Mouse (Mus musculus): ENCODE data around the gene Eif4enif1. TPM values are rescaled to one million over a fixed set of nuclear protein-coding genes. Genes with fewer than 3 reads are reported as not detected.
A peak's percentile ranks its signal among the peaks of the same experiment; 100 is the strongest.

Eif4enif1 gene
- polyA plus RNA-seq, 1 experiment from 2014 or later = 75.0 TPM

DNA sequence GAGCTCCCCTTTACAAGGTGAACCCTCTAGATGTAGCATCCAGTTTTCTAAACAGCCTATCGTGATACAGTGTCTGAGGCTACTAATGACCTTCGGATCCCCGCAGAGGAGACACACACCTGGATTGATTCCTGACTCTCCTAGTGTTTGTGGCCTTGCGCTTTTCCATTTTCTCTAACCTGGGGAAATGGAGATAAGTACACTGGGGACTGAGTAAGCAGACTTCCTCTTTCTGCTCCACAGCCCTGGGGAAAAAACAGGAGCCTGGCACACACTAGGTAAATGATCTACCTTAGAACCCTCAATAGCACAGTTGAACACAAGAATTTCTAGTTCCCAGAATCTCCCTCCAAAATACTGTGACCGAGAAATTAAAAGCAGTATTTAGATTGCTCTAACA is 85.7 kb downstream of the Eif4enif1 start:
- Histone ChIP-seq H3K4me2 (ENCODE audit: low read depth, low read length, severe bottlenecking) (peak overlapping the region; percentile 99; the same call in 1 of the 2 replicates), H3K36me3 (ENCODE audit: control insufficient read depth, insufficient read depth, low read length) (no peaks in the 10 kb centered on the region), H3K4me3 (ENCODE audit: low read depth, low read length) (peak overlapping the region; percentile 92), H3K27ac (ENCODE audit: low read depth, low read length) (0 out of 2 replicates have a peak overlapping the region, but pooled peaks have one; percentile 97), H3K9ac (ENCODE audit: low read length) (peak overlapping the region; percentile 99), H3K4me1 (replicated peaks; ENCODE audit: control insufficient read depth, insufficient read depth, low read length) (peaks cover 4% of the 10 kb centered on the region; the same call in 1 of the 2 replicates), H3K9me3 (ENCODE audit: control insufficient read depth, low read length) (no peaks in the 10 kb centered on the region), H3K27me3 (ENCODE audit: control insufficient read depth, insufficient read depth, low read length) (no peaks in the 10 kb centered on the region)
- WGBS = 62% methylated on average over 5 of the region's 5 CpGs
- no peak for ATAC-seq (replicated peaks; ENCODE audit: low FRiP score)
- DNase-seq (ENCODE audit: low spot score) = no peak

DNA sequence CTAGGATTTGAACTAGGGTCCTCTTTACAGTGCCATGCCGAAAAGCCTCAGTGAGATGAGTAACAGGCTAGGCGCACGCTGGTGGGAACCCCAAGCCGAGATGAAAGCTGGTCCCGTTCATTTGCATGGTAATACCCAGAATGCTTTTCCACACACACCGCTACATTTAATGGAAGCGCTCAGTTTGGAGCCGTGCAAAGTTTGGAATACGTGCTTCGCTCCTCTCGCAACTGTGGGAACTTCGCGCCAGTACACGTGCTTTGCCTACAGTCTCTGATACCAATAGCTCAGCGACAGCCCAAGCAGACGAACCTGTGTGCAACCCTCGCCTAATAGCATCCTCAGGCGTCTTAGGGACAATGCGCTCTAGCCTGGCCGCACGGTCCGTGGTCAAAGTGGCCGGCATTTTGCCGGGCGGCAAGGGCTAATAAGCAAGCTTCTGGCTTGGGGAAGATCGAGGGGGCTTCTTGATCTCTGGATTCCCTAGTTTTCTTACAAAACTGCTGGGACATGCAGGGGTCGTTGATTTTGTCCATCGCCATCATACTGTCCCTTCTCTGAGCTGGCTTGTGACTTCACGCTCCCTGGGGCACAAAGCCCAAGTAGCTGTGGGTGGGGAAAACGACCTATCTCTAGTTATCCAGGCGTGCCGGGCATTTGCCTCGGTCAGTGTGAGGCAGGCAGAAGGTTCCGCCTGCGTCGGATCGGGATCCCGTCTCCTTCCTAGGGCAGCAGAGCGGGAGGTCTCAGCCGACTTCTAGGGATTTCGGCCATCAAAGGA is 86.5 kb downstream of the Eif4enif1 start, which contains the start of gene Patz1:
Gene Patz1, plus strand, starts transcription at position 354 of the 781 bp plus-strand sequence.
- no peaks in the 10 kb centered on the region for H3K27me3 ChIP-seq (ENCODE audit: control insufficient read depth, insufficient read depth, low read length)
- peaks cover 8% of the 10 kb centered on the region for H3K4me1 ChIP-seq (replicated peaks; ENCODE audit: control insufficient read depth, insufficient read depth, low read length)
- peak within 1 kb of the TSS; percentile 92 for H3K4me3 ChIP-seq (ENCODE audit: low read depth, low read length)
- peak within 1 kb of the TSS; percentile 99 for H3K9ac ChIP-seq (ENCODE audit: low read length)
- H3K36me3 ChIP-seq (ENCODE audit: control insufficient read depth, insufficient read depth, low read length) = peaks cover 1% of the 10 kb centered on the region; the same call in 1 of the 2 replicates
- H3K9me3 ChIP-seq (ENCODE audit: control insufficient read depth, low read length) = no peaks in the 10 kb centered on the region
- under 1% methylated on average over 41 of the region's 41 CpGs for WGBS
- peak within 1 kb of the TSS; percentile 99 for H3K4me2 ChIP-seq (ENCODE audit: low read depth, low read length, severe bottlenecking)
- DNase-seq (ENCODE audit: low spot score) (peak; percentile 79), ATAC-seq (replicated peaks; ENCODE audit: low FRiP score) (peak; percentile 13)
- H3K27ac ChIP-seq (ENCODE audit: low read depth, low read length) = peak within 1 kb of the TSS; percentile 97

DNA sequence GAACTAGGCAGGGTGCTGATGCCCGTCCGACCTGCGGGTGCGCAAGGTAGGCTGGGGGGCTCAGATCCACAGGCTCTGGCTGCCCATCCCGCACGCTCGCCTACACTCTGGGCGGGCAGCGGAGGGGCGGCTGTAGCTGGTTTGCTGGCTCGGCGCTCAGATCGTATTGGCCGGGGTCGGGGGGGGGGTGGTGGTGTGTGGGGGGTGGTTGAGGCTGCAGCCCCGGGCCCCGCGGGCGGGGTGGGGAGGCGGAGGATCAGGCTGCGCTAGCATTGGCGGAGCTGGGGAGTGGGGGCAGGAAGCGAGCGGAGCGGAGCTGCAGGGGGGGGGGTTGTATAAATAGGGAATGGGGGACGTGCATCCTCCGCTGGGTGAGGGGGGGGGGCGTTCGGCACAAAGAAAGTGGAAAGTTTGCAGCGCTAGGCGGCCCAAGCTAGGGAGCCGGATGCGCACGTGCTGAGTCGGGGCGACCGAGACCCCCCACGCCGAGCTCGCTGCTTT is 87.2 kb downstream of the Eif4enif1 start:
- Histone ChIP-seq H3K4me2 (ENCODE audit: low read depth, low read length, severe bottlenecking) (peak overlapping the region; percentile 99), H3K4me3 (ENCODE audit: low read depth, low read length) (peak overlapping the region; percentile 92), H3K9me3 (ENCODE audit: control insufficient read depth, low read length) (no peaks in the 10 kb centered on the region), H3K27ac (ENCODE audit: low read depth, low read length) (peak overlapping the region; percentile 97), H3K9ac (ENCODE audit: low read length) (peak overlapping the region; percentile 99), H3K27me3 (ENCODE audit: control insufficient read depth, insufficient read depth, low read length) (no peaks in the 10 kb centered on the region), H3K36me3 (ENCODE audit: control insufficient read depth, insufficient read depth, low read length) (peaks cover 7% of the 10 kb centered on the region), H3K4me1 (replicated peaks; ENCODE audit: control insufficient read depth, insufficient read depth, low read length) (peaks cover 15% of the 10 kb centered on the region)
- under 1% methylated on average over 29 of the region's 40 CpGs for WGBS
- ATAC-seq (replicated peaks; ENCODE audit: low FRiP score) = peak; percentile 78
- peak; percentile 98 for DNase-seq (ENCODE audit: low spot score)

DNA sequence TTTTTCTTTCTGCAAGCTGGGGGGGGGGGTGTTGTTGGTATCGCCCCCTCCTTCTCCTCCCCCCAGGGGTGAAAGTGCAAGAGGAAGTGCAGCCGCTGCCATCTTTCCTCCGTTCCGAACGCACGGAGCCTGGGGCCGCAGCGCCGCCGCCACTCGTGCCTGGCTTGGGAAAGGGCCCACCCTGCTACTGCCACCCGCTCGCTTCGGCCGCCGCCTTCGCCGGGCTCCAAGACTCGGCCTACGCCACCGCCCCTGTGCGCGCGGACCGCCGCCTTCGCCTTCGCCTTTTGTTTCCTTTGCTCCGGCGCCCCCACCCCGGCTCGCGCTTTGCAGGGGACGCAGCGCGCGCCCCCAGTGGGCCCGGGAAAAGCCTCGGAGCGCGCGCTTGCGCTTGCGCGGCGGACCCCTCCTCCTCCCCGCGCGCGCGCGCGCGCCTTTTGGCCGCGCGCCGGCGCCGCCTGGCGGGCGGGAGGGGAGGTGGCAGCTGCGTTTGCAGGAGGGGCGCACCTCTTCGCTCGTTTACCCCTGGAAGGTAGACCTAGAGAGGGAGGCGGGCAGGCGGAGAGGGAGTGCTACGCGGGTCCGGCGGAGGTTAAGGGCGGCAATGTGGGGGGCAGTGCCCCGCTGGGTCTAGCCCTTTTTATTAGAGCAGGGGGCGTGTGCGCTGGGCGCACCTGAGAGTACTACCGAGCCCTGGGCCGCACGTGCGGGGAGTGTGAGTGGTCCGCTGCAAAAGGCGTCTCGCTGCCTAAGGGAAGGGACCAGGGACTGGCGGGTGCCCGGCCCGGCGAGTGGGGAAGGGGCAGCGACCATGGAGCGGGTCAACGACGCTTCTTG is 87.8 kb downstream of the Eif4enif1 start:
- H3K9me3 ChIP-seq (ENCODE audit: control insufficient read depth, low read length) = no peaks in the 10 kb centered on the region
- H3K4me1 ChIP-seq (replicated peaks; ENCODE audit: control insufficient read depth, insufficient read depth, low read length) = peaks cover 18% of the 10 kb centered on the region
- H3K27me3 ChIP-seq (ENCODE audit: control insufficient read depth, insufficient read depth, low read length) = no peaks in the 10 kb centered on the region
- under 1% methylated on average over 84 of the region's 92 CpGs for WGBS
- DNase-seq (ENCODE audit: low spot score) (peak; percentile 94), ATAC-seq (replicated peaks; ENCODE audit: low FRiP score) (peak; percentile 51)
- H3K9ac ChIP-seq (ENCODE audit: low read length) = peak overlapping the region; percentile 99
- H3K36me3 ChIP-seq (ENCODE audit: control insufficient read depth, insufficient read depth, low read length) = peaks cover 7% of the 10 kb centered on the region
- H3K4me3 ChIP-seq (ENCODE audit: low read depth, low read length) = peak overlapping the region; percentile 92
- H3K27ac ChIP-seq (ENCODE audit: low read depth, low read length) = peak overlapping the region; percentile 97
- peak overlapping the region; percentile 99 for H3K4me2 ChIP-seq (ENCODE audit: low read depth, low read length, severe bottlenecking)

DNA sequence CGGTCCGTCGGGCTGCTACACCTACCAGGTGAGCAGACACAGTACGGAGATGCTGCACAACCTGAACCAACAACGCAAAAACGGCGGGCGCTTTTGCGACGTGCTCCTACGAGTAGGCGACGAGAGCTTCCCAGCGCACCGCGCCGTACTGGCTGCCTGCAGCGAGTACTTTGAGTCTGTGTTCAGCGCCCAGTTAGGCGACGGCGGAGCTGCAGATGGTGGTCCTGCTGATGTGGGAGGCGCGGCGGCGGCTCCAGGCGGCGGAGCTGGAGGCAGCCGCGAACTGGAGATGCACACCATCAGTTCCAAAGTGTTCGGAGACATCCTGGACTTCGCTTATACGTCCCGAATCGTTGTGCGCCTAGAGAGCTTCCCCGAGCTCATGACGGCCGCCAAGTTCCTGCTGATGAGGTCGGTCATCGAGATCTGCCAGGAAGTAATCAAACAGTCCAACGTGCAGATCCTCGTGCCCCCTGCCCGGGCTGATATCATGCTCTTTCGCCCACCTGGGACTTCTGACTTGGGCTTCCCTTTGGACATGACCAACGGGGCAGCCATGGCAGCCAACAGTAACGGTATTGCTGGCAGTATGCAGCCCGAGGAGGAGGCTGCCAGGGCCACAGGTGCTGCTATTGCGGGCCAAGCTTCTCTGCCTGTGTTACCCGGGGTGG is 88.6 kb downstream of the Eif4enif1 start:
- no peak for DNase-seq (ENCODE audit: low spot score)
- Histone ChIP-seq H3K4me1 (replicated peaks; ENCODE audit: control insufficient read depth, insufficient read depth, low read length) (peaks cover 24% of the 10 kb centered on the region), H3K27ac (ENCODE audit: low read depth, low read length) (peak overlapping the region; percentile 97), H3K9me3 (ENCODE audit: control insufficient read depth, low read length) (no peaks in the 10 kb centered on the region), H3K27me3 (ENCODE audit: control insufficient read depth, insufficient read depth, low read length) (no peaks in the 10 kb centered on the region), H3K4me2 (ENCODE audit: low read depth, low read length, severe bottlenecking) (peak overlapping the region; percentile 99), H3K4me3 (ENCODE audit: low read depth, low read length) (peak overlapping the region; percentile 92), H3K36me3 (ENCODE audit: control insufficient read depth, insufficient read depth, low read length) (peaks cover 12% of the 10 kb centered on the region), H3K9ac (ENCODE audit: low read length) (peak overlapping the region; percentile 99)
- under 1% methylated on average over 50 of the region's 50 CpGs for WGBS
- ATAC-seq (replicated peaks; ENCODE audit: low FRiP score) = no peak

DNA sequence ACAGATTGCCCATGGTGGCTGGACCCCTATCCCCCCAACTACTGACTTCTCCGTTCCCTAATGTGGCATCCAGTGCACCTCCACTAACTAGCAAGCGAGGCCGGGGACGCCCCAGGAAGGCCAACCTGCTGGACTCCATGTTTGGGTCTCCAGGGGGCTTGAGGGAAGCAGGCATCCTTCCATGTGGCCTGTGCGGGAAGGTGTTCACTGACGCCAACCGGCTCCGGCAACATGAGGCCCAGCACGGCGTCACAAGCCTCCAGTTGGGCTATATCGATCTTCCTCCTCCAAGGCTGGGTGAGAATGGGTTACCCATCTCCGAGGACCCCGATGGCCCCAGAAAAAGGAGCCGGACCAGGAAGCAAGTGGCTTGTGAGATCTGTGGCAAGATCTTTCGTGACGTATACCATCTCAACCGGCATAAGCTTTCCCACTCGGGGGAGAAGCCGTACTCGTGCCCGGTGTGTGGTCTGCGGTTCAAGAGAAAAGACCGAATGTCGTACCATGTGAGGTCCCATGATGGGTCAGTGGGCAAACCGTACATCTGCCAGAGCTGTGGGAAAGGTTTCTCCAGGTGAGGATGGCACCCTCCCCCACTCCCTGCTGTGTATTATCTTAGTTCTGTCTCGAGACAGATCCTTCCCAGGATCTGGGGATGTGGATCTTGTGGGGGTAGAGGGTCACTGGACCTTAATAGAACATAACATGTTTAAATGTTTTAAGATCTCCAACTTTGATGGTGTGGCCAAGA is 89.3 kb downstream of the Eif4enif1 start:
- H3K36me3 ChIP-seq (ENCODE audit: control insufficient read depth, insufficient read depth, low read length) = peaks cover 18% of the 10 kb centered on the region
- no peaks in the 10 kb centered on the region for H3K27me3 ChIP-seq (ENCODE audit: control insufficient read depth, insufficient read depth, low read length)
- H3K4me1 ChIP-seq (replicated peaks; ENCODE audit: control insufficient read depth, insufficient read depth, low read length) = peaks cover 27% of the 10 kb centered on the region
- H3K4me3 ChIP-seq (ENCODE audit: low read depth, low read length) = peak overlapping the region; percentile 92
- H3K4me2 ChIP-seq (ENCODE audit: low read depth, low read length, severe bottlenecking) = peak overlapping the region; percentile 99
- under 1% methylated on average over 26 of the region's 26 CpGs for WGBS
- DNase-seq (ENCODE audit: low spot score) = peak; percentile 76
- no peaks in the 10 kb centered on the region for H3K9me3 ChIP-seq (ENCODE audit: control insufficient read depth, low read length)
- peak overlapping the region; percentile 99 for H3K9ac ChIP-seq (ENCODE audit: low read length)
- no peak for ATAC-seq (replicated peaks; ENCODE audit: low FRiP score)
- peak overlapping the region; percentile 97 for H3K27ac ChIP-seq (ENCODE audit: low read depth, low read length)

DNA sequence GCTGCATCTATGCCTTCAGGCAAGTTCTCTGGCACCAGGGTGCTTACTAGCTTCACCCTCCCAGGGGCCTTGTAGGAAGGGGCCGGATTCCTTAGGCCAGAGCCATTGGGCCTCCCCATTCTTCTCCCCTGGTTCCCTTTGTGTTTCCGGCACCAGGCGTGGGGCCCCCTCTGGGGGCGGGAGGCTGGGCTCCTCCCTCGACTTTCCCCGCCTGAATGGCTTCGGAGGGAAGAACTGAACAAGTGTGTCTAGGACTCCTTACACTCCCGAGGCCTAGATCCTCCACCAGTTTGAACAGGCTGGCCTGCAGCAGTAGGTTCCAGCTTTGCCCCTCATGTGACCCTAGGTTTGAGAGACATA is 89.8 kb downstream of the Eif4enif1 start:
- Histone ChIP-seq H3K4me2 (ENCODE audit: low read depth, low read length, severe bottlenecking) (peak overlapping the region; percentile 99), H3K4me1 (replicated peaks; ENCODE audit: control insufficient read depth, insufficient read depth, low read length) (peaks cover 27% of the 10 kb centered on the region), H3K27ac (ENCODE audit: low read depth, low read length) (peak overlapping the region; percentile 97), H3K4me3 (ENCODE audit: low read depth, low read length) (peak overlapping the region; percentile 92), H3K9ac (ENCODE audit: low read length) (peak overlapping the region; percentile 99), H3K36me3 (ENCODE audit: control insufficient read depth, insufficient read depth, low read length) (peaks cover 24% of the 10 kb centered on the region), H3K27me3 (ENCODE audit: control insufficient read depth, insufficient read depth, low read length) (no peaks in the 10 kb centered on the region), H3K9me3 (ENCODE audit: control insufficient read depth, low read length) (no peaks in the 10 kb centered on the region)
- under 1% methylated on average over 8 of the region's 8 CpGs for WGBS
- ATAC-seq (replicated peaks; ENCODE audit: low FRiP score) (peak; percentile 28), DNase-seq (ENCODE audit: low spot score) (peak; percentile 91)
